Mouse (Mus musculus): ENCODE results near the gene Hspa8.

Hspa8 gene

GRCm38 (mm10) chr9:40808907-40809280 is 8.1 kb downstream of the Hspa8 start:
- DNase-seq (ENCODE audit: low spot score): no peak

GRCm38 (mm10) chr9:40811860-40812259 is 11.1 kb downstream of the Hspa8 start:
- no peak for DNase-seq (ENCODE audit: low spot score)

GRCm38 (mm10) chr9:40814060-40814459 is 13.3 kb downstream of the Hspa8 start:
- DNase-seq (ENCODE audit: low spot score): no peak

GRCm38 (mm10) chr9:40817325-40818028 is 16.7 kb downstream of the Hspa8 start:
- DNase-seq (ENCODE audit: low spot score): no peak

GRCm38 (mm10) chr9:40825601-40826000 is 24.8 kb downstream of the Hspa8 start:
- DNase-seq (ENCODE audit: low spot score): no peak

GRCm38 (mm10) chr9:40827366-40827765 is 26.6 kb downstream of the Hspa8 start:
- DNase-seq (ENCODE audit: low spot score): no peak

GRCm38 (mm10) chr9:40834569-40834968 is 33.8 kb downstream of the Hspa8 start:
- peak; percentile 75 for DNase-seq (ENCODE audit: low spot score)

GRCm38 (mm10) chr9:40836681-40837080 is 35.9 kb downstream of the Hspa8 start:
- DNase-seq (ENCODE audit: low spot score): no peak

- DNase-seq (ENCODE audit: low spot score): no peak
Observed at GRCm38 (mm10) chr9:40839662-40840061, 38.9 kb downstream of the Hspa8 start.

GRCm38 (mm10) chr9:40851515-40851914 is 50.7 kb downstream of the Hspa8 start:
- DNase-seq (ENCODE audit: low spot score): no peak

GRCm38 (mm10) chr9:40858461-40859160 is 57.8 kb downstream of the Hspa8 start:
- DNase-seq (ENCODE audit: low spot score): no peak

- DNase-seq (ENCODE audit: low spot score): no peak
Observed at GRCm38 (mm10) chr9:40859196-40859595, 58.4 kb downstream of the Hspa8 start.

All from urinary bladder, postnatal 14 days (tissue).